Mouse (Mus musculus) CH12.LX (cell line): ENCODE data around the gene Hip1r. TPM values are rescaled to one million over a fixed set of nuclear protein-coding genes. Genes with fewer than 3 reads are reported as not detected.

Experiments
- DNase-seq: peaks from one replicate; pipeline ENCODE4 v3.0.0-alpha.2; 2013; ENCODE audit errors: extremely low read depth
- H3K27ac ChIP-seq: 2 replicates; pipeline ENCODE4 v1.5.1; 2012; ENCODE audit warnings: low read depth, mild to moderate bottlenecking, control low read depth, moderate library complexity; ENCODE audit not compliant: insufficient read depth
- H3K27me3 ChIP-seq: replicated peaks from 2 replicates; pipeline ENCODE3; 2012; ENCODE audit warnings: inconsistent platforms
- H3K36me3 ChIP-seq, 2 experiments: replicated peaks in 1 of 2; 2 replicates each; pipeline versions ENCODE3 to v1.6.1; 2012; ENCODE audit warnings: inconsistent platforms in 1 of 2, low read length in 1 of 2, mild to moderate bottlenecking in 1 of 2, mixed read lengths in 1 of 2, moderate library complexity in 1 of 2; ENCODE audit not compliant: control insufficient read depth in 1 of 2, insufficient read depth in 1 of 2
- H3K4me1 ChIP-seq, 2 experiments: 2 replicates each; pipeline ENCODE4 v1.6.1; 2012; ENCODE audit warnings: inconsistent platforms in 1 of 2, moderate library complexity in 1 of 2; ENCODE audit not compliant: insufficient read depth in 2 of 2, control insufficient read depth in 1 of 2
- H3K4me2 ChIP-seq: 2 replicates; pipeline ENCODE4 v1.6.1; 2012; ENCODE audit warnings: low read depth, mild to moderate bottlenecking, control low read depth; ENCODE audit not compliant: poor library complexity, insufficient read depth, severe bottlenecking
- H3K4me3 ChIP-seq, 3 experiments: fragments of 150-350 bp in 1 of 3; sonication (generic) in 1 of 3; replicated peaks in 1 of 3; 2 replicates each; pipeline versions ENCODE3 to v1.5.1; 2011 to 2012; ENCODE audit warnings: low read depth in 2 of 3, low read length in 2 of 3, mild to moderate bottlenecking in 2 of 3, moderate library complexity in 2 of 3, control low read depth in 1 of 3, improper control_type of control experiment in 1 of 3, inconsistent platforms in 1 of 3, mixed read lengths in 1 of 3; ENCODE audit not compliant: poor library complexity in 1 of 3
- H3K79me2 ChIP-seq: replicated peaks from 2 replicates; pipeline ENCODE4 v1.6.1; 2012; ENCODE audit warnings: mild to moderate bottlenecking, moderate library complexity; ENCODE audit not compliant: control insufficient read depth, poor library complexity, insufficient read depth, severe bottlenecking; ENCODE audit errors: extremely low read depth
- H3K9ac ChIP-seq: 2 replicates; pipeline ENCODE4 v1.6.1; 2012; ENCODE audit warnings: low read depth, mild to moderate bottlenecking, control low read depth, moderate library complexity; ENCODE audit not compliant: insufficient read depth
- H3K9me3 ChIP-seq: replicated peaks from 2 replicates; pipeline ENCODE3; 2012; ENCODE audit warnings: low read length, inconsistent platforms, mixed read lengths
- CTCF ChIP-seq, 2 experiments: IDR thresholded peaks in 1 of 2; conservative IDR thresholded peaks in 1 of 2; 2 replicates each; pipeline ENCODE4 v1.5.1; 2011 to 2012; ENCODE audit warnings: low read depth in 2 of 2, low read length in 2 of 2, improper control_type of control experiment in 1 of 2, inconsistent platforms in 1 of 2, mild to moderate bottlenecking in 1 of 2, moderate library complexity in 1 of 2
- E2F4 ChIP-seq: IDR thresholded peaks from 2 replicates; pipeline ENCODE4 v1.6.1; 2011; ENCODE audit warnings: low read depth, low read length, improper control_type of control experiment; ENCODE audit not compliant: insufficient replicate concordance
- ETS1 ChIP-seq: conservative IDR thresholded peaks from 2 replicates; pipeline ENCODE4 v1.6.1; 2012; ENCODE audit warnings: low read depth, mild to moderate bottlenecking, inconsistent platforms, low read length, improper control_type of control experiment, moderate library complexity
- GABPA ChIP-seq: IDR thresholded peaks from 2 replicates; pipeline ENCODE4 v1.6.1; 2012; ENCODE audit warnings: low read depth, low read length, improper control_type of control experiment, inconsistent platforms; ENCODE audit not compliant: insufficient replicate concordance
- KAT2A ChIP-seq: IDR thresholded peaks from 2 replicates; pipeline ENCODE4 v1.6.1; 2012; ENCODE audit warnings: low read length, improper control_type of control experiment, inconsistent platforms; ENCODE audit not compliant: insufficient replicate concordance
- MAFK ChIP-seq: IDR thresholded peaks from 2 replicates; pipeline ENCODE4 v1.6.1; 2011; ENCODE audit warnings: low read length, improper control_type of control experiment; ENCODE audit not compliant: insufficient replicate concordance
- MAX ChIP-seq: IDR thresholded peaks from 2 replicates; pipeline ENCODE4 v1.6.1; 2011; ENCODE audit warnings: low read length, improper control_type of control experiment
- MEF2A ChIP-seq: IDR thresholded peaks from 2 replicates; pipeline ENCODE4 v1.6.1; 2014; ENCODE audit warnings: low read depth, mild to moderate bottlenecking, inconsistent platforms, low read length, improper control_type of control experiment, borderline replicate concordance
- MYC ChIP-seq: IDR thresholded peaks from 2 replicates; pipeline ENCODE4 v1.6.1; 2011; ENCODE audit warnings: low read depth, mild to moderate bottlenecking, improper control_type of control experiment, low read length
- NRF1 ChIP-seq: IDR thresholded peaks from 2 replicates; pipeline ENCODE4 v1.6.1; 2014; ENCODE audit warnings: low read depth, mild to moderate bottlenecking, inconsistent platforms, low read length, improper control_type of control experiment, moderate library complexity
- RAD21 ChIP-seq: IDR thresholded peaks from 2 replicates; pipeline ENCODE4 v1.6.1; 2011; ENCODE audit warnings: low read depth, mild to moderate bottlenecking, low read length, improper control_type of control experiment, moderate library complexity
- SIN3A ChIP-seq: IDR thresholded peaks from 2 replicates; pipeline ENCODE4 v1.6.1; 2012; ENCODE audit warnings: low read length, improper control_type of control experiment, inconsistent platforms
- SMC3 ChIP-seq: IDR thresholded peaks from 2 replicates; pipeline ENCODE4 v1.6.1; 2011; ENCODE audit warnings: low read depth, low read length, improper control_type of control experiment
- TBP ChIP-seq: conservative IDR thresholded peaks from 2 replicates; pipeline ENCODE4 v1.6.1; 2011; ENCODE audit warnings: low read depth, low read length, improper control_type of control experiment
- TCF12 ChIP-seq: IDR thresholded peaks from 2 replicates; pipeline ENCODE4 v1.6.1; 2014; ENCODE audit warnings: low read depth, mild to moderate bottlenecking, inconsistent platforms, low read length, improper control_type of control experiment
- USF2 ChIP-seq: conservative IDR thresholded peaks from 2 replicates; pipeline ENCODE4 v1.6.1; 2011; ENCODE audit warnings: low read depth, low read length, improper control_type of control experiment
- ZC3H11A ChIP-seq: IDR thresholded peaks from 2 replicates; pipeline ENCODE4 v1.6.1; 2012; ENCODE audit warnings: low read depth, mild to moderate bottlenecking, inconsistent platforms, low read length, improper control_type of control experiment
- ZKSCAN1 ChIP-seq: IDR thresholded peaks from 2 replicates; pipeline ENCODE4 v1.6.1; 2012; ENCODE audit warnings: low read depth, inconsistent platforms, low read length, improper control_type of control experiment, borderline replicate concordance
- ZNF384 ChIP-seq: IDR thresholded peaks from 2 replicates; pipeline ENCODE4 v1.6.1; 2012; ENCODE audit warnings: low read depth, low read length, improper control_type of control experiment, inconsistent platforms
- dilution Hi-C: fragments of 300-500 bp; cut with MboI; formaldehyde crosslinking; loops from 2 replicates; pipeline ENCODE4 v1.14.3; 2020; ENCODE audit warnings: low sequenced_read_pairs; ENCODE audit not compliant: extremely low pct_unique_long_range_greater_than_20kb, extremely low pct_ligation_motif_present
- in situ Hi-C: fragments of 300-500 bp; cut with MboI; formaldehyde crosslinking; loops from 3 replicates; pipeline ENCODE4 v1.14.3; 2019; ENCODE audit warnings: low sequenced_read_pairs, low pct_ligation_motif_present, low pct_unique_long_range_greater_than_20kb, mixed read lengths
- polyA plus RNA-seq: library from polyadenylated mRNA; unstranded; fragments of >175 nt; gene quantifications from 2 replicates; pipeline ENCODE4 v1.2.1, GENCODE M21; 2012; ENCODE audit warnings: low read depth; ENCODE audit not compliant: insufficient read length
- total RNA-seq, 2 experiments: library from RNA; depleted of rRNA; stranded (reverse); fragments of 300-350 nt in 1 of 2; fragments of >200 nt in 1 of 2; gene quantifications; 2 replicates each; pipeline ENCODE4 v1.2.3; 2012 to 2014

Hip1r gene
- total and polyA plus RNA-seq, 3 experiments = 26.1 to 49.8 (median 44.7) TPM

DNA sequence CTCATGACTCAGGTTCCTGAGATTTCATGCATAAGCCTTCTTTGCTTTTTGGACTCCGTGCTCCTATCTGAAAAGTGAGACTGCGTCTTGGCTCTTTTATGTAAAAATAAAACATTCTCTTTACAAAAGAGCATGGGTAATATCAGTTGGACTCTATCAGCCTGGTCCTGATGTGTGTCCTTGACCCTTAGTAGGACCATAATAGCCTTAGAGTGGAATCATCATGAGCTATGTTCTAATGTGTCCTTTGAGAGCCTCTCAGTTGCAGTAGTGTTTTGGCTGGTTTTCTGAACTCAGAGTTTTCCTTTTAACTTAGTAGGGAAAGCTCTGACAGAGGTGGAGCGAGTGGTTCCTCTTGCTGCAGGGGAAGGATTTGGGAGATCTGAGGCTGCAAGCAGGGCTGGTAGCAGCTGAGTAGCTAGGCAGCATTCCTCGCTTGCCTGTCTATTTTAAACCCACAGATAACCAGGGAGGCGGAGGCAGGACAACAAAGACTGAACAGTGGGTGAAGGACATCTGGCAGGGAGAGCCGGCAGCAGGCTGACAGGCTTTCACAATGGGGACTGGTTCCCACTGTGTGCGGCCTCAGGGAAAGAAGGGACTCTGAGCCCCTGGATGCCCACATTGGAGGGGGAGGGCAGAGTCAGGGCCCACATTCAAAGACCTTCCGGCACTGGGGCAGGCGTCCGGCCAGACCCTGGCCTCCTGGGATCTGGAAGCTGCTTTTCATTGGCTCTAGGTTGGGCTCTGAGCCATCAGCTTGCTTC lies 70.0 kb downstream of the Hip1r start:
- H3K79me2 ChIP-seq = no peaks in the 10 kb centered on the region
- no peak overlapping the region for H3K4me3 ChIP-seq
- H3K36me3 ChIP-seq = no peaks in the 10 kb centered on the region
- H3K27ac ChIP-seq = no peak overlapping the region
- H3K4me1 ChIP-seq = no peaks in the 10 kb centered on the region
- in situ Hi-C loops (no loop called here), dilution Hi-C loops (no loop called here)
- H3K27me3 ChIP-seq = no peaks in the 10 kb centered on the region
- H3K9me3 ChIP-seq = no peaks in the 10 kb centered on the region
- H3K4me2 ChIP-seq = no peak overlapping the region
- no peak overlapping the region for H3K9ac ChIP-seq
- DNase-seq = no peak
- TF ChIP-seq SMC3 = no peak
- TF ChIP-seq E2F4 = no peak
- no peak for TF ChIP-seq MAX
- no peak for TF ChIP-seq MEF2A

DNA sequence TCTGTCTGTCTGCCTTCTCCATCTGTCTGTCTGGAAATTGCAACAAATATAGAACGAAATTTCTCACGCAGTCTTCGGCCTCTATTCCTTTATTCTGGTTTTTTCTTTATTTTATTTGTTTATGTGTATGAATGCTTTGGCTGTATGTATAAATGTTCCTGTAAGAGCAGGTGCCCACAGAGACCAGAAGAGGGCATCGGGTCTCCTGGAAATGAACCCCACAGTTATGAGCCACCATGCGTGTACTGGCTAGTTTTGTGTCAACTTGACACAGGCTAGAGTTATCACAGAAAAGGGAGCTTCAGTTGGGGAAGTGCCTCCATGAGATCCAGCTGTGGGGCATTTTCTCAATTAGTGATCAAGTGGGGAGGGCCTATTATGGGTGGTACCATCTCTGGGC lies 70.6 kb downstream of the Hip1r start:
- no peak for DNase-seq
- no peaks in the 10 kb centered on the region for H3K79me2 ChIP-seq
- H3K27ac ChIP-seq = no peak overlapping the region
- in situ Hi-C loops = no loop called here
- H3K36me3 ChIP-seq = no peaks in the 10 kb centered on the region
- TF ChIP-seq NRF1 (no peak), CTCF (conservative IDR thresholded peaks at IDR 0.05 in 1 of 2, IDR thresholded peaks at IDR 0.05 in 1 of 2; ENCODE audit: low read depth in 2 of 2, low read length in 2 of 2) (0 out of 4 replicates have a peak, but pooled peaks of 1 of the 2 experiments have one; percentile 3), TCF12 (no peak)
- TF ChIP-seq, all 38 proteins: peak for 1
- dilution Hi-C loops = no loop called here
- Histone ChIP-seq H3K27me3 (no peaks in the 10 kb centered on the region), H3K4me1 (no peaks in the 10 kb centered on the region), H3K4me3 (no peak overlapping the region), H3K9ac (no peak overlapping the region), H3K4me2 (no peak overlapping the region), H3K9me3 (no peaks in the 10 kb centered on the region)

GRCm38 (mm10) chr5:124045453-124046010 lies 72.1 kb downstream of the Hip1r start:
- H3K27me3 ChIP-seq = no peaks in the 10 kb centered on the region
- in situ Hi-C loops = no loop called here
- no peaks in the 10 kb centered on the region for H3K36me3 ChIP-seq
- no peak for DNase-seq
- H3K4me3 ChIP-seq = no peak overlapping the region
- dilution Hi-C loops = no loop called here
- no peak for TF ChIP-seq KAT2A
- TF ChIP-seq SIN3A = no peak
- no peak for TF ChIP-seq ZC3H11A
- no peak for TF ChIP-seq GABPA
- TF ChIP-seq CTCF (conservative IDR thresholded peaks at IDR 0.05 in 1 of 2, IDR thresholded peaks at IDR 0.05 in 1 of 2; ENCODE audit: low read depth in 2 of 2, low read length in 2 of 2) = no peak
- TF ChIP-seq MEF2A = no peak
- no peak for TF ChIP-seq RAD21
- no peak for TF ChIP-seq MAX
- TF ChIP-seq MYC = no peak
- TF ChIP-seq USF2 = no peak
- TF ChIP-seq ETS1 = no peak
- no peak for TF ChIP-seq ZKSCAN1
- no peak for TF ChIP-seq TBP
- no peak for TF ChIP-seq MAFK
- TF ChIP-seq ZNF384 = no peak
- H3K9ac ChIP-seq = no peak overlapping the region
- H3K27ac ChIP-seq = no peak overlapping the region
- peaks cover 5 to 10% of the 10 kb centered on the region in 2 experiments for H3K4me1 ChIP-seq
- no peaks in the 10 kb centered on the region for H3K9me3 ChIP-seq
- no peak overlapping the region for H3K4me2 ChIP-seq
- no peaks in the 10 kb centered on the region for H3K79me2 ChIP-seq
